Mouse (Mus musculus): ENCODE measurements at regions not wholly inside any gene's neighbourhood (a gene's known extent, or its start where the extent isn't known, plus 50 kb on each side); places are given as distances from the start of the nearest gene placed in this dataset.
A peak's percentile ranks its signal among the peaks of the same experiment; 100 is the strongest.

DNA sequence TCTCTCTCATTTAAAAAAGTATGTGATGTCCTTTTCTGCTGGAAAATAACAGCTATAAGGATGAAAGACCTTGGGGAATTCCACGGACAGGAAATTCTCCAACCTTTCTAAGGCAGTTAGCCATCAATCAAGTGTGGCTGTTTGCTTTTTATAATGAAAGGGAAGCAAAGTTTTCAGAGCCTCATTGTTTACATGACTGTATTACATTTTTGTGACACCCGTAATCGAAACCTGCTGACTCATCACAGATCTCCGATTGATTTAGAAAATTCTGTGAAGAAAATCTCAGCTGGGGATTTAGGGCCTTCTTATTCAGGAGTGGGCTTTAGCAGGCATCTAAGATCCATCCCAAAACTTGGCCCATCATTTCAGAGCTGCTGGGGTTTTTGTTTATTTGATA lies 72.4 kb upstream of the Mpp6 start:
- H3K4me2 ChIP-seq (replicated peaks; ENCODE audit: low read depth): no peak overlapping the region

GRCm38 (mm10) chr6:50038369-50038768 lies 71.7 kb upstream of the Mpp6 start:
- Histone ChIP-seq H3K36me3 (ENCODE audit: control insufficient read depth, insufficient read depth, low read length) (no peaks in the 10 kb centered on the region), H3K9ac (ENCODE audit: low read length) (no peak overlapping the region), H3K27ac (replicated peaks) (no peak overlapping the region), H3K9me3 (ENCODE audit: control insufficient read depth, low read length) (no peaks in the 10 kb centered on the region), H3K4me3 (ENCODE audit: low read depth, low read length) (no peak overlapping the region), H3K27me3 (ENCODE audit: control insufficient read depth, insufficient read depth, low read length) (no peaks in the 10 kb centered on the region), H3K4me1 (replicated peaks; ENCODE audit: control insufficient read depth, insufficient read depth) (no peaks in the 10 kb centered on the region), H3K4me2 (replicated peaks; ENCODE audit: low read depth) (no peak overlapping the region)
- no peak for ATAC-seq (ENCODE audit: low FRiP score, low TSS enrichment)
- no peak for TF ChIP-seq CTCF (IDR thresholded peaks at IDR 0.05; ENCODE audit: low read depth)
- TF ChIP-seq EP300 (optimal IDR thresholded peaks at IDR 0.05): no peak
- WGBS: 28% methylated on average over 3 of the region's 3 CpGs
- no peak for DNase-seq (ENCODE audit: low spot score)

More for the DNA sequence above, 72.4 kb upstream of the Mpp6 start:
- Histone ChIP-seq H3K4me1 (replicated peaks; ENCODE audit: control insufficient read depth, insufficient read depth) (no peaks in the 10 kb centered on the region), H3K27me3 (ENCODE audit: control insufficient read depth, insufficient read depth, low read length) (no peaks in the 10 kb centered on the region), H3K9ac (ENCODE audit: low read length) (no peak overlapping the region), H3K9me3 (ENCODE audit: control insufficient read depth, low read length) (no peaks in the 10 kb centered on the region), H3K36me3 (ENCODE audit: control insufficient read depth, insufficient read depth, low read length) (no peaks in the 10 kb centered on the region), H3K27ac (replicated peaks) (no peak overlapping the region), H3K4me3 (ENCODE audit: low read depth, low read length) (no peak overlapping the region)
- TF ChIP-seq CTCF (IDR thresholded peaks at IDR 0.05; ENCODE audit: low read depth) (no peak), EP300 (optimal IDR thresholded peaks at IDR 0.05) (no peak)
- DNase-seq (ENCODE audit: low spot score) (no peak), ATAC-seq (ENCODE audit: low FRiP score, low TSS enrichment) (no peak)
- WGBS: 6% methylated on average over 4 of the region's 4 CpGs

- Histone ChIP-seq H3K27me3 (ENCODE audit: control insufficient read depth, insufficient read depth, low read length) (no peaks in the 10 kb centered on the region), H3K9me3 (ENCODE audit: control insufficient read depth, low read length) (no peaks in the 10 kb centered on the region), H3K4me2 (replicated peaks; ENCODE audit: low read depth) (no peak overlapping the region), H3K4me1 (replicated peaks; ENCODE audit: control insufficient read depth, insufficient read depth) (no peaks in the 10 kb centered on the region), H3K36me3 (ENCODE audit: control insufficient read depth, insufficient read depth, low read length) (no peaks in the 10 kb centered on the region), H3K9ac (ENCODE audit: low read length) (no peak overlapping the region), H3K4me3 (ENCODE audit: low read depth, low read length) (no peak overlapping the region), H3K27ac (replicated peaks) (no peak overlapping the region)
- ATAC-seq (ENCODE audit: low FRiP score, low TSS enrichment): no peak
- no peak for DNase-seq (ENCODE audit: low spot score)
- TF ChIP-seq EP300 (optimal IDR thresholded peaks at IDR 0.05) (no peak), CTCF (IDR thresholded peaks at IDR 0.05; ENCODE audit: low read depth) (no peak)
- 82% methylated on average over 10 of the region's 10 CpGs for WGBS
These were observed 69.0 kb upstream of the Mpp6 start for GRCm38 (mm10) chr6:50041044-50041443.

GRCm38 (mm10) chr6:50042127-50042526 lies 67.9 kb upstream of the Mpp6 start:
- TF ChIP-seq EP300 (optimal IDR thresholded peaks at IDR 0.05): no peak
- TF ChIP-seq CTCF (IDR thresholded peaks at IDR 0.05; ENCODE audit: low read depth): no peak
- Histone ChIP-seq H3K36me3 (ENCODE audit: control insufficient read depth, insufficient read depth, low read length) (no peaks in the 10 kb centered on the region), H3K4me1 (replicated peaks; ENCODE audit: control insufficient read depth, insufficient read depth) (no peaks in the 10 kb centered on the region), H3K27me3 (ENCODE audit: control insufficient read depth, insufficient read depth, low read length) (no peaks in the 10 kb centered on the region), H3K9me3 (ENCODE audit: control insufficient read depth, low read length) (no peaks in the 10 kb centered on the region), H3K9ac (ENCODE audit: low read length) (no peak overlapping the region), H3K27ac (replicated peaks) (no peak overlapping the region), H3K4me3 (ENCODE audit: low read depth, low read length) (no peak overlapping the region), H3K4me2 (replicated peaks; ENCODE audit: low read depth) (no peak overlapping the region)
- DNase-seq (ENCODE audit: low spot score): no peak
- 13% methylated on average over 3 of the region's 3 CpGs for WGBS
- no peak for ATAC-seq (ENCODE audit: low FRiP score, low TSS enrichment)

- H3K27me3 ChIP-seq (ENCODE audit: control insufficient read depth, insufficient read depth, low read length): no peaks in the 10 kb centered on the region
- H3K9me3 ChIP-seq (ENCODE audit: control insufficient read depth, low read length): no peaks in the 10 kb centered on the region
- TF ChIP-seq CTCF (IDR thresholded peaks at IDR 0.05; ENCODE audit: low read depth) (no peak), EP300 (optimal IDR thresholded peaks at IDR 0.05) (no peak)
- H3K4me2 ChIP-seq (replicated peaks; ENCODE audit: low read depth): no peak overlapping the region
- no peaks in the 10 kb centered on the region for H3K36me3 ChIP-seq (ENCODE audit: control insufficient read depth, insufficient read depth, low read length)
- H3K4me3 ChIP-seq (ENCODE audit: low read depth, low read length): no peak overlapping the region
- H3K4me1 ChIP-seq (replicated peaks; ENCODE audit: control insufficient read depth, insufficient read depth): no peaks in the 10 kb centered on the region
- H3K27ac ChIP-seq (replicated peaks): no peak overlapping the region
- H3K9ac ChIP-seq (ENCODE audit: low read length): no peak overlapping the region
- DNase-seq (ENCODE audit: low spot score): peak; percentile 3
- WGBS: 75% methylated on average over 1 of the region's 1 CpGs
- no peak for ATAC-seq (ENCODE audit: low FRiP score, low TSS enrichment)
These were observed 65.9 kb upstream of the Mpp6 start for GRCm38 (mm10) chr6:50044165-50044564.

DNA sequence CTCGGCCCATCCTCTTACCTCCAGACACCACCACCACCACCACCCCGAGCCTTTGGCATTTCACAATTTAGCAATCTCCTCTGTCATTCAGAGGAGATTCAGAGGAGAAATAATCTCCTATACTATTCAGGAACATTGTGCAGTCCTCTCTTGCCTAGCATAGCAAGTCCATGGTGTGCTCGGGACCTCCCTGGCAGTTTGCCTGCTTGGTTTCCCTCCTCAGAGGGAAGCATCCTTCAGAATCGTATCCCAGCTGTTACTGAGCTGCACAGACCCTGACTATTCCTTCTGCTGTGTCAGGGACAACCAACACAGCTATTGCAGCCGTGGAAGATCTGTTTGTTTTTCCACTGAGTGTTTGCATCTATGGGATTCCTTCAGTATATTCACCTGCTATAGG lies 63.3 kb upstream of the Mpp6 start:
- ATAC-seq (ENCODE audit: low FRiP score, low TSS enrichment) (no peak), DNase-seq (ENCODE audit: low spot score) (no peak)
- Histone ChIP-seq H3K27me3 (ENCODE audit: control insufficient read depth, insufficient read depth, low read length) (no peaks in the 10 kb centered on the region), H3K4me2 (replicated peaks; ENCODE audit: low read depth) (no peak overlapping the region), H3K9ac (ENCODE audit: low read length) (no peak overlapping the region), H3K4me1 (replicated peaks; ENCODE audit: control insufficient read depth, insufficient read depth) (no peaks in the 10 kb centered on the region), H3K27ac (replicated peaks) (no peak overlapping the region), H3K4me3 (ENCODE audit: low read depth, low read length) (no peak overlapping the region), H3K36me3 (ENCODE audit: control insufficient read depth, insufficient read depth, low read length) (no peaks in the 10 kb centered on the region), H3K9me3 (ENCODE audit: control insufficient read depth, low read length) (no peaks in the 10 kb centered on the region)
- TF ChIP-seq EP300 (optimal IDR thresholded peaks at IDR 0.05): no peak
- TF ChIP-seq CTCF (IDR thresholded peaks at IDR 0.05; ENCODE audit: low read depth): no peak
- 50% methylated on average over 5 of the region's 5 CpGs for WGBS
